Mouse (Mus musculus) B cell, adult 2 months (primary cell): ENCODE data around the gene Car11.

ENCODE experiments used
- DNase-seq, 2 experiments: peaks; one replicate each; pipeline ENCODE4 v3.0.0; 2022

Gene Car11

DNA sequence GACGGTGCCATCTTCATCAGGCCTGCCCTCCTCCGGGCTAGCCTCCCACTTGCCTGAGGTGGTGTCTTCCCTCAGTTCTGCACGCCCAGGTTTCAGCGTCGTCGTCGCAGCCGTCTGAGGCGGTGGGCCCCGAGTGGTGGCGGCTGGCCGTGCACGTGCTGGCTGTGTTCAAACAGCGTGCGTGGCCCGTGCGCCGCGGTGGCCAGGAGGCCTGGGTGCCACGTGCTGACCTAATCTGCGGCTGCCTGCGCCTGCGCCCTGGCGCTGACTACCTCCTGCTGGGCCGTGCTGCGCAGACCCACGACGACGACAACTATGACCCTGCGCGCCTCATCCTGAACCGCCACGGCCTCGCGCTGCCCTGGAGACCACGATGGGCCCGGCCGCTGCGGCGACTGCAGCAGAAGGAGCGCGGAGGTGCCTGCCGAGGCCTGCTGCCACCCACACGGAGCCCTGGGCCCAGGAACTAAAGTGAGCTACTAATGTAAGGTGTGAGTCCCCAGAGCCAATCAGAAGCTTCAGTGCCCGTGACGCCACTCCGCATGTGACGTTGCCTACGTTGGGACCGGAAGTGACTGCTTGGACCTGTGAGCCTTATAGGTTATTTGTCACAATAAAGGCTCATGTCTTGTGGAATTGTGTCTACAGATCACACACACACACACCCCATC is 5.6 kb upstream of the Car11 start, which contains the start of gene Sec1:
Gene Sec1 (minus strand): TSS at position 482 of the 671 bp plus-strand sequence.
- DNase-seq: no peak

GRCm38 (mm10) chr7:45695098-45695497 is 4.5 kb upstream of the Car11 start:
- DNase-seq: no peak

DNA sequence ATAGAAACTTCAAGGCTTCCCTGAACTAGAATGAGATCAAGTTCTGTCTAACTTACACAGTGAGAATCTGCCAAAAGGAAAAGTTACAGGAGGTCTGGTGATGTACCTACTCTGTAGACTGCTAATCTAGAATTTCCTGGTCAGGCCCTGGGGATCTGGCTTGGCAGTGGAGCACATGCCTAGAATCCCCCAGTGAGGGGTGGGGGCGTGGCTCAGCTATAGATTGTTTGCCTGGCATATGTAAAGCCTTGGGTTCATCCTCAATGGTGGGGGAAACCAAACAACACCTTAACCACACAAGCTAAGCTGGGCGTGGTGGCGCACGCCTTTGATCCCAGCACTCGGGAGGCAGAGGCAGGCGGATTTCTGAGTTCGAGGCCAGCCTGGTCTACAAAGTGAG is 1.7 kb upstream of the Car11 start:
- no peak for DNase-seq

GRCm38 (mm10) chr7:45700301-45701015 is 815 bp downstream of the Car11 start:
- peak; percentile 78 to 79 for DNase-seq

DNA sequence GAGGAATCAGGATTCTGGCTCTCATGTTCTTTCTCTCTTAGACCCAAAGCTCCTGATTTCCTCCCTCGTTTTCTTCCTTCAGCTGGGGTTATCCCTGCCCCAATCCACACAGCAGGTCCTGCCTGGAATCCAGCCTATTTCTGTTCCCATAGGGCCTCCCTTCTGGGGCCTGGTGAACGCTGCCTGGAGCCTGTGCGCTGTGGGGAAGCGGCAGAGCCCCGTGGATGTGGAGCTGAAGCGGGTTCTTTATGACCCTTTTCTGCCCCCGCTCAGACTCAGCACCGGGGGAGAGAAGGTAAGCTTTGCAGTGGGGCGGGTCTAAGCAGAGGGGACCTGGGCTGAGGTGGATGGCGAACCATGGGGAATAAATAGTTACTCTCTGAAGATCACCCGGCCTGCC is 1.4 kb downstream of the Car11 start:
- no peak for DNase-seq

DNA sequence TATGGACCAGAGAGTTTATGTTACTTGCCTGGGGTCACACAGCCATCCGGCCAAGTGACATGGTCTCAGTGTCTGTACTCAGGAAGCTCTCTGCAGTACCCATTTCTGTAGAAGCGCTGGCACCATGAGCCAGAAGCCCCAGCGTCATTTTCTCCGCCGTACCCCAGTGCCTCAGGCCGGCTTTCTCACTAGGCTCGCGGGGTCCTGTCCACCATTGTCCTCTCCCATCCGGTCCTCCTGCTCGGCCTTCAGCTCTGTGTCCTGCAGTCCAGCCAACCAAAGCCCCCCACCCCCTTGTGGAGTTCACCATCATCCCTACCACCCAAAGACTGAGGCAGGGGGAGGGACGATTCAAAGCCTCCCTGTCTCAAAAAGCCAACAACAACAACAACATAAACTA is 2.0 kb downstream of the Car11 start:
- no peak for DNase-seq

DNA sequence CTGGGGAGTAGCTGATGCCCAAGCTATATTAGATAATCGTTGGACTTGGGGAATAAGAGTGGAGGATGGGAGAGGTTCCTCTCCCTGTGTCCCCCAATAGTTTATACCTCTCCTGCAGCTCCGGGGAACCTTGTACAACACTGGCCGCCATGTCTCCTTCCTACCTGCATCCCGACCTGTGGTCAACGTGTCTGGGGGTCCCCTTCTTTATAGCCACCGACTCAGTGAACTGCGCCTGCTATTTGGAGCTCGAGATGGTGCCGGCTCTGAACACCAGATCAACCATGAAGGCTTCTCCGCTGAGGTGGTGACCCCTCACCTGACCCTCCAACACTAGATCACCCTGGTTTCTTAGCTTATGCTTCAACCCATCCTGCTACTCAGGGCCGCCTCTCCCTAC is 2.7 kb downstream of the Car11 start:
- no peak for DNase-seq

GRCm38 (mm10) chr7:45702809-45703520 is 3.3 kb downstream of the Car11 start:
- no peak for DNase-seq

- no peak for DNase-seq
Observed at GRCm38 (mm10) chr7:45703521-45704033, 3.9 kb downstream of the Car11 start.

DNA sequence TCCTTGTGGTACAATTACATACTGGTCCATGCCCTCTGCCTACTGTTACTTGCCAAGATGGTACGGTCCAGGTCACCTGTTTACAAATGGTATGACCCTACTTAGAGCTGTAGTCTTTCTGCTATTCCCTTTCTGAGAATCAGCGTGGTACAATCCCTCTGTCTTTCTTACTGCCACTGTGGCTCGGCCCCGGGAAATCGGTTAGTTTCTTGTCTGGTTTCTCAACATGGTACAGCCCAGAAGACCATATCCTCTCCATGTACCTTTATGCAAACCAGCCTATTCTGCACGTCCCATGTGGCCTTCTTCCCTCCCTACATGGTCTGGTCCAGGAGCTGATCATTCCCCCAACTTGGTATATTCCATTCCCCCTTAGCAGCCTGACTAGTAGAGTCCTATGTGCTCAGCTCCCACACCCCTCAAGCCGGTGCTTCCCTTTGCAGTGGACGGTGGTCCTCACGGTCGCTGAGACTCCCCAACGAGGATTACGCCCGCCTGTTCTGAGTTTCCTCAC is 4.5 kb downstream of the Car11 start:
- DNase-seq: peak; percentile 67 to 69

- peak; percentile 96 to 98 for DNase-seq
Observed at GRCm38 (mm10) chr7:45704730-45705442, 5.2 kb downstream of the Car11 start, which contains the start of gene Dbp. Gene Dbp (plus strand): TSS chr7:45705088.

GRCm38 (mm10) chr7:45705443-45705864 is 5.8 kb downstream of the Car11 start:
- peak in 1 of 2 experiments; percentile 47 for DNase-seq

DNA sequence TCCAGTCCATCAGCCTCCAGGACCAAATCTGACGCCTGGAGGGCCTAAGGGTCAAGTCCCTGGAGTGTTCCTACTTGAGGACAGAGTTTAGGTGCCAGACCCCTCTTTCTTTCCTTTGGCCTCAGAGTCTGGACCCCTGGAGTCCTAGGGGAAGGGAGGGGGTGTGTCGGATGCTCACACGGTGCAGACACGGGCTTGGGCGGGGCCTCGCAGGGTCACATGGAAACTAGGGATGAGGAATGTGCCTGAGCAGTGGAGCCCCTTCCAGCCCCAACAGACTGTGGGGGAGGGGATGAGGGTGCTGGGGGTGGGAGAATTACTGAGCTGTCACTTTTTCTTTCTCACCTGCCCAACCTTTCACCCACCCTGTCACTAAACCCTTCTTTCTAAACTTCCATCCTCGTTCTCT is 6.2 kb downstream of the Car11 start:
- DNase-seq: peak; percentile 41 to 42

GRCm38 (mm10) chr7:45706721-45707241 is 7.1 kb downstream of the Car11 start:
- peak; percentile 92 to 93 for DNase-seq

GRCm38 (mm10) chr7:45707375-45707967 is 7.8 kb downstream of the Car11 start:
- peak; percentile 93 to 94 for DNase-seq

DNA sequence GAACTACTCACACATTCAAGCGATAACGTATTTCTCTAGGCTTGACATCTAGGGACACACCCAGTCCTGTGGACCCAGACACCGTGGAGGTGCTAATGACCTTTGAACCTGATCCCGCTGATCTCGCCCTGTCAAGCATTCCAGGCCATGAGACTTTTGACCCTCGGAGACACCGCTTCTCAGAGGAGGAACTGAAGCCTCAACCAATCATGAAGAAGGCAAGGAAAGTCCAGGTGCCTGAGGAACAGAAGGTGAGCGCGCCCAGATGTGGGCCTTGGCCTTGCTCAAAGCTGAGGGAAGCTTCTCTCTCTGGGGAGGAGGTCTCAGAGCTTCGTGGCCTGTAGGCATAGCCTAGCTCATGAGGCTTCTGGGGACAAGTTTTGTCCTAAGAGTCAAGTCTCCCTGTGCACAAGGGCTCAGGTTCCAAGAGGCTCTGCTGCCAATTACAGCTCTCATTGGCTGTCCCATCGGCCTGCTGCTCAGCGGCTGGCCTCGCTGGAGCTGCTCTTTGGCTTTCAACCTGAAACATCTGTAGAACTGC is 8.6 kb downstream of the Car11 start:
- DNase-seq: peak; percentile 56 to 58

GRCm38 (mm10) chr7:45709036-45709435 is 9.4 kb downstream of the Car11 start:
- DNase-seq: no peak

DNA sequence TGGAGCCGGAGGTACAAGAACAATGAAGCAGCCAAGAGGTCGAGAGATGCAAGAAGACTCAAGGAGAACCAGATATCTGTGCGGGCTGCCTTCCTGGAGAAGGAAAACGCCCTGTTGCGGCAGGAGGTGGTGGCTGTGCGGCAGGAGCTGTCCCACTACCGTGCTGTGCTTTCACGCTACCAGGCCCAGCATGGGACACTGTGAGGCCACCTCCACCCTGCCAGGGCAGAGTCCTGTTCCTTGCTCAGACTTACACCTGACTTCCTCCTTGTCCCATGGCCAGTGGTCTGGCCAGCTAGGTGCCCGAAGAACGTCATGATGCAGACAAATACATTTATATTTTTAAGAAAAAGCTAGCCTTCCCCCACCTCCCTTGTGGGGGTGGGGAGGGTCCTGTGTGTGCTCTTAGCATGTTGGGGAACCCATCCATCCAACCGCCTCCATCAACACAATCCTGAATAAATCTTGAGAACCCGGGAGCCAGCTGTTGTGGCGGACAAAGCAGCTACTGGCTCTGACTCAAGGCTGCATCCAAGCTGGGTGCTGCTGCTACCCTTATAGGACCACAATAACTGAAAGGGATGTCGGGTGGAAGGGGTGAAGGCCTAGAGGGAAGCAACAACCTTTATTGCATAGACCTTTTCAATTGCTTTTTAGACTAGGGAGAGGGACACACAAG is 10.2 kb downstream of the Car11 start:
- DNase-seq: no peak

- no peak for DNase-seq
Observed at GRCm38 (mm10) chr7:45710477-45711191, 11.0 kb downstream of the Car11 start.
